Mouse (Mus musculus): ENCODE data around the gene Chml. TPM values are rescaled to one million over a fixed set of nuclear protein-coding genes. Genes with fewer than 3 reads are reported as not detected.

The Chml gene
- total and polyA plus RNA-seq, 2 experiments from 2014 or later = 3.1 to 12.6 TPM

DNA sequence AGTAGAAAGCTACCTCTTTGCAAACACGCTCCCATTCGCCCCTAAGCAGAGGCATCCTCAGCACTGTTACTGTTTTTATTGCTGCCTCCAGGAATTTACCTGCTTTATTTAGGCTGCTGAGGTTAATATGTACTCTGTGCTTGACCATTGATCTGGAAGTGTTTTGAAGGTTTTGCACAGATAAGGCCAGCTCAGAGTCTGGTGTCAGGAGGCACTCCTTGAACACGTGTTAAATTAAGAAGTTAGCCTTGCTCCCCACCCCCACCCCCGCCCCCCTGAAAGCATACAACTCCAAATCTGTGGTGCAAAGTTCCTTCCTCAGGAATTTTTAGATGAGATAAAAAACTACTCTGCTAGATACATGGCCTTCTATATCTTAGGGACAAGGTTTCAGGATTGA, 8.4 kb upstream of the Chml start:
- H3K9me3 ChIP-seq (ENCODE audit: low read length) = no peaks in the 10 kb centered on the region
- no peak overlapping the region for H3K27ac ChIP-seq (ENCODE audit: low read depth, low read length)
- H3K4me2 ChIP-seq (ENCODE audit: low read depth, low read length, poor library complexity, severe bottlenecking) = no peak overlapping the region
- 84% methylated on average over 4 of the region's 4 CpGs for WGBS
- DNase-seq (ENCODE audit: low spot score) (no peak), ATAC-seq (ENCODE audit: low FRiP score) (no peak)
- H3K36me3 ChIP-seq (ENCODE audit: insufficient read depth, low read length) = no peaks in the 10 kb centered on the region
- H3K4me3 ChIP-seq (ENCODE audit: low read depth, low read length) = no peak overlapping the region
- H3K4me1 ChIP-seq (ENCODE audit: insufficient read depth, low read length) = no peaks in the 10 kb centered on the region; the same call in 1 of the 2 replicates
- TF ChIP-seq CTCF (IDR thresholded peaks at IDR 0.05) = no peak
- H3K27me3 ChIP-seq (ENCODE audit: insufficient read depth, low read length) = no peaks in the 10 kb centered on the region
- no peak overlapping the region for H3K9ac ChIP-seq (replicated peaks; ENCODE audit: low read length, poor library complexity, severe bottlenecking)

DNA sequence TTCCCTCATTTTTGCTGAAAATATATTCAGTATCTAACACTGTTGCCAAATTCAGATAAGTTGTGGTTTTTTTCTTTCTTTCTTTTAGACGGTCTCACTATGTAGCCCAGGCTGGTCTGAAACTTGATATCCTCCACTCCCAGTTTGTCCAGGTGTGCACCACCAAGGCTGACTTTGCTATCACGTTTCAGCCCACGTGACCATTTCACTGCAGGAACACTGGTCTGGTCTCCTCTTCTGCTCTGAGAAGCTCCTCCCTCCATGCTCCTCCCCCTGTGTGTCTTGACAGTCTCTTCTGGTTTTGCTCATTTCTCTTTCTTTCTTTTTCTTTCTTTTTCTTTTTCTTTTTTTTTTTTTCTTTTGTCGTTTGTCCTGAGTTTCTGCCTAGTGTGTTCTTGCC, 7.1 kb upstream of the Chml start:
- H3K36me3 ChIP-seq (ENCODE audit: insufficient read depth, low read length) = no peaks in the 10 kb centered on the region
- no peaks in the 10 kb centered on the region; the same call in 1 of the 2 replicates for H3K4me1 ChIP-seq (ENCODE audit: insufficient read depth, low read length)
- H3K27ac ChIP-seq (ENCODE audit: low read depth, low read length) = no peak overlapping the region
- no peak overlapping the region for H3K4me2 ChIP-seq (ENCODE audit: low read depth, low read length, poor library complexity, severe bottlenecking)
- no peak overlapping the region for H3K4me3 ChIP-seq (ENCODE audit: low read depth, low read length)
- H3K9ac ChIP-seq (replicated peaks; ENCODE audit: low read length, poor library complexity, severe bottlenecking) = no peak overlapping the region
- 46% methylated on average over 4 of the region's 4 CpGs for WGBS
- H3K9me3 ChIP-seq (ENCODE audit: low read length) = no peaks in the 10 kb centered on the region
- ATAC-seq (ENCODE audit: low FRiP score) = no peak
- H3K27me3 ChIP-seq (ENCODE audit: insufficient read depth, low read length) = no peaks in the 10 kb centered on the region
- DNase-seq (ENCODE audit: low spot score) = no peak
- TF ChIP-seq CTCF (IDR thresholded peaks at IDR 0.05) = no peak

DNA sequence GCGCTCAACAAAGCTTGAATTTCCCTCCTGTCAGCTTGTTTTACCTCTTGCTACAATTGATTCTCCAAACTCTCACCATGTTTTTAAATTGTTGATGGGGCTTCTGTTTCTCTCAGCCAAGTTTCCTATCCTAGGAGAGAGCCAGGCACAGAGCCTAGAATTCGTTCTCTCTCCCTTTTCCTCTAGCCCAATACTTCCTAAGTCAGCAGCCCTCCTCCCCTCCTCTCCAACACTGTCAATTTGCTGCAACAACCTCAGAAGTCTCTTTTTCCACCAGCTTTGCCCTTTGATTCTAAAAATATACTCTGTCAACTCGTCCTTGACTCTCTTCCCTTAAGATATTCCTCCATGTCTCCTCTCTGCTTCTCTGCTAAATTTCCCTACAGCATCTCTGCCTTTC, 6.7 kb upstream of the Chml start:
- no peaks in the 10 kb centered on the region for H3K36me3 ChIP-seq (ENCODE audit: insufficient read depth, low read length)
- no peaks in the 10 kb centered on the region for H3K9me3 ChIP-seq (ENCODE audit: low read length)
- H3K27ac ChIP-seq (ENCODE audit: low read depth, low read length) = no peak overlapping the region
- TF ChIP-seq CTCF (IDR thresholded peaks at IDR 0.05) = no peak
- no peaks in the 10 kb centered on the region; the same call in 1 of the 2 replicates for H3K4me1 ChIP-seq (ENCODE audit: insufficient read depth, low read length)
- DNase-seq (ENCODE audit: low spot score) = no peak
- ATAC-seq (ENCODE audit: low FRiP score) = no peak
- no peak overlapping the region for H3K4me2 ChIP-seq (ENCODE audit: low read depth, low read length, poor library complexity, severe bottlenecking)
- no peak overlapping the region for H3K9ac ChIP-seq (replicated peaks; ENCODE audit: low read length, poor library complexity, severe bottlenecking)
- no peak overlapping the region for H3K4me3 ChIP-seq (ENCODE audit: low read depth, low read length)
- 69% methylated on average over 3 of the region's 3 CpGs for WGBS
- H3K27me3 ChIP-seq (ENCODE audit: insufficient read depth, low read length) = no peaks in the 10 kb centered on the region

DNA sequence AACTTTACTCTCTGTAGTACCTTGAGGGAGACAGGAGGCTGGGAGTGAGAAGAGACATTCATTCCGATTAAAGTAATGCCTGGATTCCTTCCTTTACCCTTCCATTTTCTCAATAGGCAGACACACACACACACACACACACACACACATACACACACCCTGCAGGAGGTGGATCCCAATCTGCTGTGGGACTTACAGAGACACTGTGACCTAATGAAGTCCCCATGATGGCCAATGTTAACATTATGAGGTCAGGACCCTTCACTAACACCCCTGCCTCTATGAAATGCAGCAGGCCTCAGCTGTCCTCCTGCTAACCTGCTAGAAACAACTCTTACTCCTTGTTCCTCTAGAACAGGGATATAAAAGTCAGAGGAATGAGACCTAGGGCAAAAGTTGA, 5.6 kb upstream of the Chml start, which contains the start of gene Wdr64:
TSS of gene Wdr64 (plus strand) at position 301 of the 400 bp plus-strand sequence.
- no peak within 1 kb of the TSS for H3K9ac ChIP-seq (replicated peaks; ENCODE audit: low read length, poor library complexity, severe bottlenecking)
- no peaks in the 10 kb centered on the region for H3K27me3 ChIP-seq (ENCODE audit: insufficient read depth, low read length)
- ATAC-seq (ENCODE audit: low FRiP score) (no peak), DNase-seq (ENCODE audit: low spot score) (no peak)
- no peaks in the 10 kb centered on the region for H3K9me3 ChIP-seq (ENCODE audit: low read length)
- no peak within 1 kb of the TSS for H3K4me3 ChIP-seq (ENCODE audit: low read depth, low read length)
- H3K36me3 ChIP-seq (ENCODE audit: insufficient read depth, low read length) = no peaks in the 10 kb centered on the region
- no peak within 1 kb of the TSS for H3K4me2 ChIP-seq (ENCODE audit: low read depth, low read length, poor library complexity, severe bottlenecking)
- no peak within 1 kb of the TSS for H3K27ac ChIP-seq (ENCODE audit: low read depth, low read length)
- no peaks in the 10 kb centered on the region; the same call in 1 of the 2 replicates for H3K4me1 ChIP-seq (ENCODE audit: insufficient read depth, low read length)
- no peak for TF ChIP-seq CTCF (IDR thresholded peaks at IDR 0.05)
- WGBS = 91% methylated on average over 1 of the region's 1 CpGs

DNA sequence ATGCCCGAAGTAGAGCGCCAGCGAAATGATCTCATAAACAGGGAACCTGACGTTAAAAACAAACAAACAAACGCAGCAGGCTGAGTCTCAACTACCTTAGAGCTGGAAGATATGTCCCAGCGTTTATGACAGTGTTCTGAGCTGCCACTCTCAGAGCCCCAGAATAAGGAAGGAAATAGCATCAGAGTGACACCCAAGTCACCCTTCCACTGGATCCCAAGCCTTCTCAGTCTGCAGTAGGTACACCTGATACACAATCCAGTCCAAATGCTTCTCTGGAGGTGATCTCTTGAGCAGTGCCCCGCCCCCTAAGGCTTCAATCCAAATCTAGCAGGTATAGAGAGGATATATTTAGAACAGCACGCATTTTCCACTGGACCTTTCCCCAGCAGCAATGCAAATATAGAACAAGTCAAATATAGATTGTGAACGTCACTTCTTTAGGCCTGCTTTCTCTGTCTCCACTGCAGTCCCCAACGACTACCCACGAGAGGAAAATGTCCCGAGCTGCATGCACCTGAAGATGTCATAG, 794 bp upstream of the Chml start:
- Histone ChIP-seq H3K27ac (ENCODE audit: low read depth, low read length) (peak overlapping the region; percentile 65), H3K9me3 (ENCODE audit: low read length) (no peaks in the 10 kb centered on the region), H3K4me1 (ENCODE audit: insufficient read depth, low read length) (peaks cover 9% of the 10 kb centered on the region; the same call in 1 of the 2 replicates), H3K36me3 (ENCODE audit: insufficient read depth, low read length) (no peaks in the 10 kb centered on the region), H3K27me3 (ENCODE audit: insufficient read depth, low read length) (no peaks in the 10 kb centered on the region), H3K4me2 (ENCODE audit: low read depth, low read length, poor library complexity, severe bottlenecking) (peak overlapping the region; percentile 84), H3K4me3 (ENCODE audit: low read depth, low read length) (peak overlapping the region; percentile 82), H3K9ac (replicated peaks; ENCODE audit: low read length, poor library complexity, severe bottlenecking) (no peak overlapping the region)
- ATAC-seq (ENCODE audit: low FRiP score) (no peak; the same call in 1 of the 2 replicates), DNase-seq (ENCODE audit: low spot score) (no peak)
- TF ChIP-seq CTCF (IDR thresholded peaks at IDR 0.05) = no peak
- 36% methylated on average over 12 of the region's 12 CpGs for WGBS

DNA sequence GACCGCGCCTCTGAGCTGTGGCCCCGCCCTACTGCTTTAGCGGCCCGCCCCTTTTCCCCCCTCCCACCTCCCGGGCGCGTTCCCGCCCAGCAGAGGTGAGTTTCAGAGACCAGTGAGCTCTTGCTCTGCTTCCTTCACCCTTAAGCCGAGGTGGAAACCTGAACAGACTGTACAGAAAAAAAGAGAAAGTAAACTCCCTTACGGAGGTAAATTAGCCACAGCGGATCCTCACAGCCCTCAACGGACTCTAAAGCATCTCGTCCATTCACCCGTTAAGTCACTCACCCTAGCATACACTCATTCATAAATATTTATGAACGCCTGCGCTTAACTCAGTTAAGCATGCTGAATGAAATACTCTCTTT, 278 bp upstream of the Chml start:
- Histone ChIP-seq H3K9me3 (ENCODE audit: low read length) (no peaks in the 10 kb centered on the region), H3K27ac (ENCODE audit: low read depth, low read length) (peak overlapping the region; percentile 65), H3K9ac (replicated peaks; ENCODE audit: low read length, poor library complexity, severe bottlenecking) (peak overlapping the region; percentile 65; the same call in 1 of the 2 replicates)

More for the DNA sequence above, 278 bp upstream of the Chml start:
- Histone ChIP-seq H3K27me3 (ENCODE audit: insufficient read depth, low read length) (no peaks in the 10 kb centered on the region), H3K36me3 (ENCODE audit: insufficient read depth, low read length) (no peaks in the 10 kb centered on the region; the same call in 1 of the 2 replicates), H3K4me2 (ENCODE audit: low read depth, low read length, poor library complexity, severe bottlenecking) (peak overlapping the region; percentile 84), H3K4me3 (ENCODE audit: low read depth, low read length) (peak overlapping the region; percentile 82), H3K4me1 (ENCODE audit: insufficient read depth, low read length) (peaks cover 9% of the 10 kb centered on the region; the same call in 1 of the 2 replicates)
- WGBS = 1% methylated on average over 15 of the region's 17 CpGs
- no peak; the same call in 1 of the 2 replicates for ATAC-seq (ENCODE audit: low FRiP score)
- TF ChIP-seq CTCF (IDR thresholded peaks at IDR 0.05) = no peak
- DNase-seq (ENCODE audit: low spot score) = no peak

All from midbrain, postnatal 0 days (tissue).